Mouse (Mus musculus) forebrain, postnatal 0 days (tissue): ENCODE measurements around the gene Invs. TPM values are rescaled to one million over a fixed set of nuclear protein-coding genes. Genes with fewer than 3 reads are reported as not detected.

Source experiments
- ATAC-seq: fragments of 200-750 bp; cut with Nextera tagmentation; 2 replicates; pipeline ENCODE4 v1.8.0; 2017; ENCODE audit warnings: mild to moderate bottlenecking, moderate library complexity
- DNase-seq: peaks from one replicate; pipeline ENCODE4 v3.0.0-alpha.2; 2015
- H3K27ac ChIP-seq: fragments of 300-500 bp; sonication (generic); 2 replicates; pipeline ENCODE4 v1.5.1; 2014; ENCODE audit warnings: low read depth, mild to moderate bottlenecking, antibody characterized with exemption, low read length, moderate library complexity, mixed read lengths
- H3K27me3 ChIP-seq: fragments of 300-500 bp; sonication (generic); 2 replicates; pipeline ENCODE4 v1.6.1; 2014; ENCODE audit warnings: mild to moderate bottlenecking, low read length, mixed read lengths; ENCODE audit not compliant: insufficient read depth
- H3K36me3 ChIP-seq: fragments of 300-500 bp; sonication (generic); 2 replicates; pipeline ENCODE4 v1.6.1; 2014; ENCODE audit warnings: mild to moderate bottlenecking, moderate library complexity; ENCODE audit not compliant: insufficient read depth
- H3K4me1 ChIP-seq: fragments of 300-500 bp; sonication (generic); 2 replicates; pipeline ENCODE4 v1.6.1; 2014; ENCODE audit warnings: antibody characterized with exemption; ENCODE audit not compliant: insufficient read depth
- H3K4me2 ChIP-seq: fragments of 300-500 bp; sonication (generic); 2 replicates; pipeline ENCODE4 v1.6.1; 2014; ENCODE audit warnings: low read depth, mild to moderate bottlenecking, moderate library complexity
- H3K4me3 ChIP-seq: fragments of 300-500 bp; sonication (generic); 2 replicates; pipeline ENCODE4 v1.5.1; 2014; ENCODE audit warnings: low read depth, low read length, mixed read lengths
- H3K9ac ChIP-seq: fragments of 300-500 bp; sonication (generic); 2 replicates; pipeline ENCODE4 v1.6.1; 2014; ENCODE audit warnings: mild to moderate bottlenecking
- H3K9me3 ChIP-seq: fragments of 300-500 bp; sonication (generic); 2 replicates; pipeline ENCODE4 v1.6.1; 2016; ENCODE audit warnings: low read length
- CTCF ChIP-seq: sonication (generic); IDR thresholded peaks from 2 replicates; pipeline ENCODE4 v1.5.1; 2016; ENCODE audit warnings: antibody characterized with exemption, control low read depth, low read depth
- WGBS: fragments of 180-500 bp; shearing (Covaris S2); extraction: QIAGEN DNeasy Blood & Tissue Kit; methylation state at CpG from one replicate; pipeline ENCODE4 v1.1.7; 2014; 5-methylcytosine and 5-hydroxymethylcytosine counted together
- polyA plus RNA-seq: library from polyadenylated mRNA; unstranded; fragments of >200 nt; fragmentation: Nextera tagmentation; extraction: Ambion mirVana; gene quantifications from 2 replicates; pipeline ENCODE4 v1.2.1, GENCODE M21; 2015
- total RNA-seq: library from RNA; depleted of rRNA; stranded (reverse); fragments of >200 nt; gene quantifications from 2 replicates; pipeline ENCODE4 v1.2.3, GENCODE M21; 2014

Invs gene
- total and polyA plus RNA-seq, 2 experiments from 2014 or later = 2.7 to 8.7 TPM

- Histone ChIP-seq H3K27ac (no peak overlapping the region), H3K4me3 (no peak overlapping the region), H3K4me2 (no peak overlapping the region), H3K36me3 (no peaks in the 10 kb centered on the region), H3K9ac (no peak overlapping the region), H3K9me3 (no peaks in the 10 kb centered on the region), H3K27me3 (no peaks in the 10 kb centered on the region), H3K4me1 (no peaks in the 10 kb centered on the region)
- WGBS = 96% methylated on average over 3 of the region's 3 CpGs
- ATAC-seq = no peak
- no peak for DNase-seq
- TF ChIP-seq CTCF = no peak
Measured at GRCm38 (mm10) chr4:48258045-48258444, 21.5 kb upstream of the Invs start.

- no peak overlapping the region for H3K4me2 ChIP-seq
- no peak overlapping the region for H3K9ac ChIP-seq
- no peak for TF ChIP-seq CTCF
- DNase-seq = no peak
- H3K27ac ChIP-seq = no peak overlapping the region
- no peak for ATAC-seq
- H3K36me3 ChIP-seq = no peaks in the 10 kb centered on the region
- H3K27me3 ChIP-seq = no peaks in the 10 kb centered on the region
- 93% methylated on average over 3 of the region's 3 CpGs for WGBS
- H3K9me3 ChIP-seq = no peaks in the 10 kb centered on the region
- no peaks in the 10 kb centered on the region for H3K4me1 ChIP-seq
- no peak overlapping the region for H3K4me3 ChIP-seq
Measured at GRCm38 (mm10) chr4:48267683-48268082, 11.9 kb upstream of the Invs start.

- no peak overlapping the region for H3K9ac ChIP-seq
- ATAC-seq (no peak), DNase-seq (no peak)
- H3K4me2 ChIP-seq = no peak overlapping the region
- H3K27ac ChIP-seq = no peak overlapping the region
- no peaks in the 10 kb centered on the region for H3K9me3 ChIP-seq
- H3K36me3 ChIP-seq = no peaks in the 10 kb centered on the region
- H3K27me3 ChIP-seq = no peaks in the 10 kb centered on the region
- H3K4me1 ChIP-seq = no peaks in the 10 kb centered on the region
- 74% methylated on average over 1 of the region's 1 CpGs for WGBS
- no peak for TF ChIP-seq CTCF
- H3K4me3 ChIP-seq = no peak overlapping the region
Measured at GRCm38 (mm10) chr4:48268127-48268526, 11.4 kb upstream of the Invs start.

- no peak for TF ChIP-seq CTCF
- Histone ChIP-seq H3K9ac (no peak overlapping the region), H3K4me2 (no peak overlapping the region), H3K4me3 (no peak overlapping the region), H3K27ac (no peak overlapping the region), H3K4me1 (no peaks in the 10 kb centered on the region), H3K9me3 (no peaks in the 10 kb centered on the region), H3K36me3 (no peaks in the 10 kb centered on the region), H3K27me3 (no peaks in the 10 kb centered on the region)
- no peak for ATAC-seq
- DNase-seq = no peak
Measured at GRCm38 (mm10) chr4:48270532-48270931, 9.0 kb upstream of the Invs start.

GRCm38 (mm10) chr4:48271838-48272237 lies 7.7 kb upstream of the Invs start:
- H3K27ac ChIP-seq = no peak overlapping the region
- H3K4me2 ChIP-seq = no peak overlapping the region
- DNase-seq (no peak), ATAC-seq (no peak)
- no peak for TF ChIP-seq CTCF
- H3K27me3 ChIP-seq = no peaks in the 10 kb centered on the region
- H3K36me3 ChIP-seq = no peaks in the 10 kb centered on the region
- H3K4me1 ChIP-seq = no peaks in the 10 kb centered on the region
- H3K4me3 ChIP-seq = no peak overlapping the region
- 39% methylated on average over 5 of the region's 5 CpGs for WGBS
- no peak overlapping the region for H3K9ac ChIP-seq
- no peaks in the 10 kb centered on the region for H3K9me3 ChIP-seq

- TF ChIP-seq CTCF = no peak
- Histone ChIP-seq H3K4me3 (no peak overlapping the region), H3K27me3 (no peaks in the 10 kb centered on the region), H3K4me1 (0 out of 2 replicates have a peak, but pooled peaks cover under 1% of the 10 kb centered on the region), H3K36me3 (no peaks in the 10 kb centered on the region), H3K27ac (no peak overlapping the region), H3K9me3 (no peaks in the 10 kb centered on the region), H3K4me2 (no peak overlapping the region), H3K9ac (no peak overlapping the region)
- WGBS = 94% methylated on average over 7 of the region's 7 CpGs
- DNase-seq (no peak), ATAC-seq (no peak)
Measured at GRCm38 (mm10) chr4:48273119-48273829, 6.3 kb upstream of the Invs start.

GRCm38 (mm10) chr4:48275736-48276135 lies 3.8 kb upstream of the Invs start:
- Histone ChIP-seq H3K4me2 (no peak overlapping the region), H3K27ac (no peak overlapping the region), H3K27me3 (no peaks in the 10 kb centered on the region), H3K9ac (no peak overlapping the region), H3K9me3 (no peaks in the 10 kb centered on the region), H3K4me3 (no peak overlapping the region), H3K36me3 (no peaks in the 10 kb centered on the region), H3K4me1 (peaks cover 4% of the 10 kb centered on the region; the same call in 1 of the 2 replicates)
- ATAC-seq = no peak
- 79% methylated on average over 3 of the region's 3 CpGs for WGBS
- no peak for TF ChIP-seq CTCF
- DNase-seq = no peak
